Mouse (Mus musculus) urinary bladder, adult 2 months (tissue): Measurements from ENCODE around the gene Gstm3. TPM values are rescaled to one million over a fixed set of nuclear protein-coding genes. Genes with fewer than 3 reads are reported as not detected.

Experiments
- DNase-seq: peaks from one replicate; pipeline ENCODE4 v3.0.0; 2022; ENCODE audit warnings: low spot score
- polyA plus RNA-seq: library from polyadenylated mRNA; depleted of rRNA; stranded (reverse); fragments of >200 nt; gene quantifications from 2 replicates; pipeline ENCODE4 v1.2.3, GENCODE M21; 2012; rRNA removed

The Gstm3 gene
- polyA plus RNA-seq, 1 experiment, result 0.45 TPM

- no peak for DNase-seq
These were observed 39.4 kb downstream of the Gstm3 start for GRCm38 (mm10) chr3:107929731-107930130.

- no peak for DNase-seq
These were observed 39.8 kb downstream of the Gstm3 start for GRCm38 (mm10) chr3:107929243-107929642.

- no peak for DNase-seq
These were observed 40.4 kb downstream of the Gstm3 start for GRCm38 (mm10) chr3:107928691-107929090.

GRCm38 (mm10) chr3:107927841-107928240, 41.2 kb downstream of the Gstm3 start:
- DNase-seq, result no peak

- DNase-seq, result no peak
These were observed 43.7 kb downstream of the Gstm3 start for GRCm38 (mm10) chr3:107925335-107925734.

GRCm38 (mm10) chr3:107920348-107920747, 48.7 kb downstream of the Gstm3 start:
- no peak for DNase-seq

- DNase-seq, result no peak
These were observed 51.2 kb downstream of the Gstm3 start for GRCm38 (mm10) chr3:107917783-107918408.

GRCm38 (mm10) chr3:107917097-107917496, 52.0 kb downstream of the Gstm3 start:
- no peak for DNase-seq

- no peak for DNase-seq
These were observed 52.4 kb downstream of the Gstm3 start for GRCm38 (mm10) chr3:107916674-107917073.

Other genes starting within 250 kb of the Gstm3 start
- gene Csf1, start 208.8 kb downstream of the Gstm3 start, polyA plus RNA-seq, result 33.2 and 34.9 TPM in 2 replicates
- gene Eps8l3, start 92.1 kb downstream of the Gstm3 start, polyA plus RNA-seq, result not detected in 2 replicates
- gene Gstm5, start 73.5 kb downstream of the Gstm3 start, polyA plus RNA-seq, result 59.8 and 62.7 TPM in 2 replicates
- gene Gstm7, start 37.5 kb downstream of the Gstm3 start, polyA plus RNA-seq, result 2.7 and 5.1 TPM in 2 replicates
- 2.1 and 2.3 TPM in 2 replicates for gene Gstm6, start 25.5 kb downstream of the Gstm3 start, polyA plus RNA-seq
- 148 and 153 TPM in 2 replicates for gene Gstm2, start 17.2 kb upstream of the Gstm3 start, polyA plus RNA-seq
- gene Gstm1, start 48.7 kb upstream of the Gstm3 start, polyA plus RNA-seq, result 9,762 and 10,289 TPM in 2 replicates
- 128 and 151 TPM in 2 replicates for gene Gstm4, start 75.6 kb upstream of the Gstm3 start, polyA plus RNA-seq
- 33.5 and 37.8 TPM in 2 replicates for gene Ampd2, start 117.4 kb upstream of the Gstm3 start, polyA plus RNA-seq
- 0.39 and 0.57 TPM in 2 replicates for gene Gnat2, start 123.5 kb upstream of the Gstm3 start, polyA plus RNA-seq
- gene Gnai3, start 176.9 kb upstream of the Gstm3 start, polyA plus RNA-seq, result 70.4 and 75.8 TPM in 2 replicates
- 0.01 TPM in 1 of 2 replicates, not detected in the other for gene Gpr61, start 185.6 kb upstream of the Gstm3 start, polyA plus RNA-seq
- 9.4 and 13.1 TPM in 2 replicates for gene Amigo1, start 217.1 kb upstream of the Gstm3 start, polyA plus RNA-seq
- gene Cyb561d1, start 231.9 kb upstream of the Gstm3 start, polyA plus RNA-seq, result 8.3 and 8.6 TPM in 2 replicates
- gene Atxn7l2, start 241.7 kb upstream of the Gstm3 start, polyA plus RNA-seq, result 7.1 and 8.5 TPM in 2 replicates